Mouse (Mus musculus) layer of hippocampus, adult 11-12 months (tissue): ENCODE results near the gene Fam83f.

Source experiments
- DNase-seq: peaks from one replicate; pipeline ENCODE4 v3.0.0; 2022; ENCODE audit warnings: low spot score

The Fam83f gene

DNA sequence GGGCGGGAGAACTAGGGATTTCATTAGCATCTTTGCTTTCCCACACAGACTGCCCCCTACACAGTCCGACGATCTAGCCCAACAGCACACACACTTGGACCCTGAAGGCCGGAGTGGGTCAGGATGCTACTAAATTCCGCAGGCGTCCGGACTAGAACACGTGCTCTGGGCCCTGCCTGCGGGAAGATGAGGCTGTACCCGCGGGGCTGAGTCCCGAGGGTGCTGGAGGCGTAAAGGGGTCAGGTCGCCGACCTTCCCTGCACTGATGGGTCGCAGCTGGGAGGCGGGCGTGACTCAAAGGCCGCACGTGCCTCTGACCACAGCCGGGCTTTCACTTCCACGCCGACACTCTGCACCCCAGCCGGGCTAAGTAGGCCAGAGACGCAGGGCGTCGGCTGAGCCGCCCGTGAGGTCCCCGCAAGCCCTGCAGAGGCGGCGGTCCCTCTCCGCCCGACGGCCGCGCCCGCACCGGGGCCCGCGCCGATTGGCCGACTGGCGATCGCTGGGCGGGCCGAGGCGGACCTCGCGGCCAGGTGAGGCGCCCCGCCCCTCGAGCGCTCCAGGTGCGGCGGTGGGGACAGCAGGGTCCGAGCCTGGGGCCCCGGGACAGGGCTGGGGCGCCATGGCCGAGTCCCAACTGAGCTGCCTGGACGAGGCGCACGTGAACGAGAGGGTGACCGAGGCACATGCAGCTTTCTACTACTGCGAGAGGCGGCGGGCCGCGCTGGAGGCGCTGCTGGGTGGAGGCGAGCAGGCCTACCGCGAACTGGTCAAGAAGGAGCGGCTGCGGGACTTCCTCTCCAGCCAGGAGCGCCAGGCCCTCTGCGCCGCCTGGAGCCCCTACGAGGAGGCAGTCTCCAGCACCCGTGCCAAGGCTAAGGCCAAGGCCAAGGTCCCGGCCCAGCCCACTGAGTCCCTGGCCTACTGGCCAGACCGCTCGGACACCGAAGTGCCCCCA is at the start of gene Fam83f:
Fam83f (plus strand) TSS at position 553 of the 958 bp plus-strand sequence.
- DNase-seq, result no peak

DNA sequence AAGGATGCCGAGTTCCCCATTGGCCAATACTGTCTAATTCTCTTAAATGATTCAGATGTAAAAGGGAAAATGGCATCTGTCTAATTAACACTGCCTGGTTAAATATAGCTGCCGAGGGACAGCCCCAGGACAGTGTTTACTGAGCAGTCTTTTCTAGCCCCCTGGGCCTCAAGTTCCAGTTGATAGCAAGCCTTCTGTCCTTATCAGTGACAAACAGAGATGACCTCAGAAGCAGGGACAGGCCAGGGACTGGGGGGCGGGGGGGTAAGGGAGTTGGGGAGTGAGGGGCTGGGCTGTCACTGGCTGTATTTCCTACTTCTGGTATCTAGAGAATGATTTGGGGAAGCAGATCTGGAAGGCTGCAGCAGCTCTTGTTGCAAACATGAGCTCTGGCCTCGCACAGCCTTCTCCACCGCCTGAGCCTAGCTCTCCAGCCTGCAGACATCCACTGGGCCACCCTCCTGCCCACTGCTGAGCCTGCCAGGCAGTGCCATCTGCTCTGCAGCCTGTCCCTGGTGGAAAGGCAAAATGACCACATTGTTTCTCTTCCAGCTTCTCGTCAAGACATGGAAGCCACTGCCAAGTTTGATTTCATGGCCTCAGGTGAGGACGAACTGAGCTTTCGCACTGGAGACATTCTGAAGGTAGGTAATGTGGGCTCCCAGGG is 48.3 kb upstream of the Fam83f start:
- no peak for DNase-seq

- no peak for DNase-seq
Observed at GRCm38 (mm10) chr15:80626472-80626871, 45.2 kb upstream of the Fam83f start.

DNA sequence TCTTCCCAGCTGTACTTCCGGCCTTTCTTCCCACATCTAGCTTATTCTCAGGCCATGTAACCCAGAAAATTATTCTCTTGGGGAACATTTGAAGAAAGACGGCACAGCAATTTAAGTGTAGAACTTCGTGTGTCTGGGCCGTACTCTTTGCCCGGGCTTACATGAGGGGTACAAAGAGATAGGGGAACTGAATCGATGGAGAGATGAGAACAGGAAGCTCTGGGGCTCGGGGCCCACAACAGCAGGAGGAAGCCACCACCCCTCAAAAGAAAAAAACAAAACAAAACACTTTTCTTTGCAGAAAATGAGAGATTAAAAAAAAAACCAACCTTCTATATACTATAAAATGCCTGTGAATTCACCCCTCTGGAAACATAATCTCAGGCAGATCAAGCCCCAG is 41.5 kb upstream of the Fam83f start:
- DNase-seq, result no peak

DNA sequence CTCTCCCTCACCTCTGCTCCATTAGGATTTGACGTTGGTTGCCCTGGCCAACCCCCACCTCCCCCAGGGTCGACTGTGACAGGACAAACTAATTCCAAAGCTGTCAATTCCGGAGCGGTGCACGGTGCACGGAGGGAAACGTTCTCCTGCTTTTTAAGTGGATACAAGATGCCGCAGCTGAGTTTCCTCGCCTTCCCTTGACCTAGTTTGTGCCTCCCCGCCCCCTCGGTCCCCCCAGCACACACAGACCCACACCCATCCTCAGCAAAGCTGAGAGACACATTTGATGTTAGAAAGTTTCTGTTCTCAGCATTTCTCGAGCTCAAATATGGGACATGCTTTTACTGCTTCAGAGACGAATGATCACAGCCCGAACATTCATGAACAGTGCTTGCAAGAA is 40.9 kb upstream of the Fam83f start:
- DNase-seq, result no peak

DNA sequence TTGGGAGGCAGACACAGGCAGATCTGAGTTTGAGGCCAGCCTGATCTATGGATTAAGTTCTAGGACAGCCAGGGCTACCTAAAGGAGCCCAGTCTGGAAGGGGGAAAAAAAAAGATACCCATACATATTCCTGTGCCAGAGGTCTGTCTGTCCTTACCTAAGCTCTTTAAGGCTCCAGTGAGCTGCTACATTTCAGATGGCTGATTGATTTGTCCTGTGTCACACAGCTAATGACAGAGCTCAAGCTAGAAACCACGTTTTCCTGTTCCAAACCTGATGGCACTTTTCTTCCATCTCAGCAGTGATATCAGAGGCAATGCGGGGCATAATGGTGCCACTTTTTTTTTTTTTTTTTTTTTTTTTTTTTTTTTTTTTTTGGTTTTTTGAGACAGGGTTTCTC is 40.3 kb upstream of the Fam83f start:
- DNase-seq, result no peak

GRCm38 (mm10) chr15:80632280-80632893 is 39.3 kb upstream of the Fam83f start:
- DNase-seq, result no peak

- DNase-seq, result peak; percentile 33
Observed at GRCm38 (mm10) chr15:80634391-80635193, 37.1 kb upstream of the Fam83f start.

DNA sequence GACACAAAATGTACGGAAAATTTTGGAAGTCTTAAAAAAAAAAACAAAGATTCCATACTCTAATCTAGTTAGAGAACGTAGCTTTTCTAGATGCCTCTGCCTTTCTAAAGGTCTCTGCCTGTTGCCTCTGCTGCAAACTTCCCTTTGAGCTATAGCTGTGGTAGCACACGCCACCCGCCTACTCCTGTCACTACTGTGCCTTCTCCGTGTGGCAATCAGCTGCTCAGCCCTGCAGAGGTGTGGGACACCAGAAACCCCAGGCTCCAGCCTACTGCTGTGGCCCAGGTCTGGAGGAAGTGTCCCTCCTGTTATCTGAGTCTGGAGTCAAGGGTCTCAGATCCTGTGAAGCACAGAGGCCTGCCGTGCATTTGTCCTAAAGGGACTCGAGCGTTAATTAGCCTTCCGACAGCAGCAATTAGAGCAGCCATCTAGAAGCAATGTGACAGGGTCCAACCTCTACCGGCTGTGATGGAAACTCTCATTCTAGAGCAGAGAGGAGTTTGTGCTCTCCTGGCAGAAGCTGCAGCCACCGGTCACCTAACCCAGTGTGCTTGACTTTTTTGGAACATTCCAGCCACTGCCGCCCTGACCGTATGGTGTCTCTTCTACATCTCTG is 34.8 kb upstream of the Fam83f start:
- DNase-seq, result no peak

GRCm38 (mm10) chr15:80639071-80639702 is 32.5 kb upstream of the Fam83f start:
- DNase-seq, result no peak

DNA sequence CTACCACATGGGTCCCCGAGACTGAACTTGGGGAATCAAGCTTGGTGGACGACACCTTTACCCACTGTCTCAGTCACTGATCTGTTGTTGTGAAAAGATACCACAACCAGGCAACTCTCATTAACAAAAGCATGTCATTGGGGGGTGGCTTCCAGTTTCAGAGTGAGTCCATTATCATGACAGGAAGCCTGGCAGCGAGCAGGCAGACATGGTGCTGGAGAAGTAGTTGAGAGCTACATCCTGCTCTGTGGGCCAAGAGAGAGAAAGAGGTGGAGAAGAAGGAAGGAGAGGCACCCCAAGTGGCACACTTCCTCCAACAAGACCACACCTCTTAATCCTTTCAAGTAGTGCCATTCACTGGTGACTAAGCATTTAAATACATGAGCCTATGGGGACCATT is 31.8 kb upstream of the Fam83f start:
- DNase-seq, result no peak

DNA sequence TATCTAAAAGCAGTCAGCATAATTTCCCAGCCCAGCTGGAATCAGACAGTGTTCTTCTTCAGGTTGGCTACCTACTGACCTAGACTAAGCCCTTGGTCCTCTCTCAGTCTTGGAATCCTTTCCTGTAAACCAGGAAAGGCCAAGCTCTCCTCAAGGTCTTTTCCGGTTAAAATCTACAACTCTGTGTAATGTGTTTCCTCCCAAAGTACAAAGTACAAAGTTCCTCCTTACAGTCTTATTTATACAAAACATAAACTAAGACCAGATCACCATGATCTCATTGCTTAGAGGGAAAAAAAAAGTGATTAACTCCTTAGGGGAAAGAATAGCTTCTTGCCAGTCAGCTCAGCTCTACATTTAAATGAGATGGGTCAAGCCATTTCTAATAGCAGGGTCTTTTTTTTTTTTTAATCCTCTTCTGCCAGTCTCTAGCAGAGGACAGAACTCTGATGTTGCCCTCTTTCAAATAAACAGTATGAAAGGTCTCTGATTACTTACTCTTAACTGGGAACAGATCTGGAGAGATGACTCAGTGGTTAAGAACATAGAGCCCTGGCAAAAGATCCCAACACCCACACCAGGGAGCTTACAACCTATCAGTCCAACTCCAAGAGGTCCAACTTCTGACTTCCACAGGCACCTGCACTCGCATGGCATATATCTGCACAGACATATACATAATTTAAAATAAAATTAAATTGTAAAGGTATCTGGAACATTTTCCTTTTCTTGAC is 29.8 kb upstream of the Fam83f start:
- no peak for DNase-seq

GRCm38 (mm10) chr15:80645006-80645797 is 26.4 kb upstream of the Fam83f start:
- no peak for DNase-seq

- DNase-seq, result no peak
Observed at GRCm38 (mm10) chr15:80648977-80649606, 22.6 kb upstream of the Fam83f start.

DNA sequence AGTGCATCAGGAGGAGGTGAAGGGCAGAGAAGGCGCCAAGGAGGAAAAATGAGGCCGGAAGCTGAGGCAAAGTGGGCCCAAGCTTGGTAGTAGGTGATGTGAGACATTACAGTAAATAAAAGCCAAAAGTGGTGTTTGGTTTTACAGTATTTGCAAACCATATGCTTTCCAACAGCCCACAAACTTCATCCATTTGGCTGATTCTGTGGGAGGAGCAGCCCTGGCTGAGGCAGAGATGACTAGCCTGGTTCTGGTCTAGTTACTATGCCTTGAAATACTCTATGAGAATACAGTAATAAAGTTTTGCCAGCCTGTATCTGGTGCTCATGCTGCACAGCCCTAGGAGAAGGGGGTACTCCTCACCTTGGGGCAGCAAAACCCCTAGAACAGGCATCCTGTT is 21.2 kb upstream of the Fam83f start:
- no peak for DNase-seq

DNA sequence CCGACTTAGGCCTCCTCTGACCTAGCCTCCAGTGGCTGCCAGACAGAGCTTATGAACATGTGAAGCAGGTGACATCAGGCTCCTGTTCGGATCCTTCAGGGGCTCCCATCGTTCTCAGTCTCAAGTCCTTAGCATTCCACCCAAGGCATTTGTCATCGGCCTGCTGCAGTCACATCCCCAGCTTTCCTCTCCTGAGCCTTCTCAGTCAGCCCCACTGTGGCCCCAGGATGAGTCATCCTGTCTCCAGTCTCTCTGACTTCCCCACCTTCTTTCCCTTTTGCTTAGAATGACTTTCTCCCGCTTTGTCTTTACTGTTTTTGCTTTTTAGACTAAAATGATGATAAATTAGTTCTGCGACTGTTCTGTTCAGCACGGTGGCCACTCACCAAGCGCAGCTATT is 17.8 kb upstream of the Fam83f start:
- DNase-seq, result no peak

DNA sequence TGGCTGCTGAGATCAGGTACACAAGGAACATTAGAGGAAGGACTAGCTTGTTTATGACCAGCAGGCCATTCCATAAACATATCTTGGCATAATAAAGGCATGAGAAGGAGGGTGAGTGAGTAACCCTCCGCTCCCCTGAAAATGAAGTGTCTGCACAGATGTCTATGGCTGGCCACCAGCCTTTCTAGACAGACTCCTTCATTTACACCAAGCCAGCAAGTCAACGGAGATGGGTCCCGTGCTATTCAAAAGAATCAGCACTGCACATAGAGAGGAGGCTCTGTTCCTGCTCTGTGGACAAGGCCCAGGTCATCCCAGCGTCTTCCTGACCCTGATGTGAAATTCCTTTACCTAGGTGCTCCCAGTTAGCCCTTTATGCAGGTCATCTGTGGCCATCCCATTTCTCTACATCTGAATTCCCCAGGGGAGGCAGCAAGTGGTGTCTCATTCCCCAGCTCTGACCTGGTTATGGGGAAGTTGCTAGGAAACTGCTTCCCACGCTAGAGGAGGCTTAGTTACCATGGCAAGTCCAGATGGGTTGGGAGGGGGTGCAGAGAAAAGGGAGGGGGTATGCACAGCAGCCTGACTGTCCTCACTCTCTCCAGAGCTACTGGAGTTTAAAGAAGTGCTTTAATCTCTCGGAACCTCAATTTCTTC is 12.7 kb upstream of the Fam83f start:
- peak; percentile 46 for DNase-seq

DNA sequence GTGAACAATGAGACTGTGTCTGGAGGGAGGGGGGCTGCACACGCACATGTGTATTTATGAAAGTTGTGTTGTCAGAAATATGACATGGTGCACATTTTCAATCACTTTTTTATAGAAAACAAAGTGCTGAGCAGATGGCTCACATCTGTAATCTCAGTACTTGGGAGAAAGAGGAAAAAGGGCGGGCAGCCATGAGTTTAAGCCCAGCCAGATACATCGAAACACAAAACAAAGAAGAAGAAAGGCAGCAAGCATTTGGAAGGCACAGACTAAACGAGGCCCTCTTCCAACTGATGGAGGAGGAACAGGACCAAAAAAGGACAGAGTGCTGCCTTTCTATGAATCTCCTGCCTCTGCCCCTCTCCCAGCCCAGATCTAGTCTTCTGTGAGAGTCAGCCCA is 10.7 kb upstream of the Fam83f start:
- DNase-seq, result no peak

DNA sequence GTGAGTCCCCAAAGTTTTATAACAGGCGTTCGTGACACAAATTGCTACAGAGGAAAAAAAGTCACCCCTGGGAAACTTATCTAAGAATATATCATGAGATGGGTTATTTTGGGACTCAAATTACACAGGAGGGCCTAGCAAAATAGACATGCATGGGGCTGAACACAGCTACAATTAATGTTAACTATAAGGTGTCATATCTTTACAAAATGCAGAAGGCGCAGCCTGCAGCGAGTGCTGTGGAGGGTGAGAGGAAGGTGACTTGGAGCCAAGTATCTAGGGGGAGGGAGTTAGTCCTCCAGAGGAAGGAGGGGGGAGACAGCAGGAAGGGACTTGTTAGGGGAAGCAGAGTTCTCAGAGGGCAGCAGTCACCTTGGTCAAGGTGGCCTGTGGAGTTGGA is 7.2 kb upstream of the Fam83f start:
- no peak for DNase-seq
